Mouse (Mus musculus): ENCODE results near the gene Adamtsl1. TPM values are rescaled to one million over a fixed set of nuclear protein-coding genes. Genes with fewer than 3 reads are reported as not detected.
A peak's percentile ranks its signal among the peaks of the same experiment; 100 is the strongest.

The Adamtsl1 gene
- polyA plus RNA-seq, 1 experiment: 1.1 TPM

GRCm38 (mm10) chr4:85801805-85802204 is 287.8 kb downstream of the Adamtsl1 start:
- DNase-seq: peak; percentile 14
- H3K4me1 ChIP-seq (replicated peaks; ENCODE audit: control insufficient read depth, insufficient read depth, low read length): no peaks in the 10 kb centered on the region
- 8% methylated on average over 8 of the region's 8 CpGs for WGBS
- H3K27me3 ChIP-seq (ENCODE audit: control insufficient read depth, insufficient read depth, low read length): no peaks in the 10 kb centered on the region
- TF ChIP-seq CTCF (IDR thresholded peaks at IDR 0.05; ENCODE audit: borderline replicate concordance, control insufficient read depth, extremely low read depth, insufficient read depth, low read length, poor library complexity) (peak; percentile 55; the same call in 1 of the 2 replicates), POLR2A (IDR thresholded peaks at IDR 0.05; ENCODE audit: control insufficient read depth, extremely low read depth, insufficient read depth, low read length, poor library complexity) (no peak)
- H3K36me3 ChIP-seq (ENCODE audit: control insufficient read depth, insufficient read depth, low read length): no peaks in the 10 kb centered on the region
- H3K4me3 ChIP-seq (ENCODE audit: control insufficient read depth, insufficient read depth, low read length): no peak overlapping the region
- H3K27ac ChIP-seq (ENCODE audit: control insufficient read depth, insufficient read depth, low read length): no peak overlapping the region

- Histone ChIP-seq H3K27me3 (ENCODE audit: control insufficient read depth, insufficient read depth, low read length) (no peaks in the 10 kb centered on the region), H3K4me3 (ENCODE audit: control insufficient read depth, insufficient read depth, low read length) (no peak overlapping the region), H3K4me1 (replicated peaks; ENCODE audit: control insufficient read depth, insufficient read depth, low read length) (no peaks in the 10 kb centered on the region), H3K36me3 (ENCODE audit: control insufficient read depth, insufficient read depth, low read length) (no peaks in the 10 kb centered on the region), H3K27ac (ENCODE audit: control insufficient read depth, insufficient read depth, low read length) (no peak overlapping the region)
- 77% methylated on average over 3 of the region's 3 CpGs for WGBS
- TF ChIP-seq CTCF (IDR thresholded peaks at IDR 0.05; ENCODE audit: borderline replicate concordance, control insufficient read depth, extremely low read depth, insufficient read depth, low read length, poor library complexity) (no peak), POLR2A (IDR thresholded peaks at IDR 0.05; ENCODE audit: control insufficient read depth, extremely low read depth, insufficient read depth, low read length, poor library complexity) (no peak)
- no peak for DNase-seq
Measured at GRCm38 (mm10) chr4:85814418-85814817, 300.4 kb downstream of the Adamtsl1 start.

GRCm38 (mm10) chr4:85818504-85818903 is 304.5 kb downstream of the Adamtsl1 start:
- TF ChIP-seq POLR2A (IDR thresholded peaks at IDR 0.05; ENCODE audit: control insufficient read depth, extremely low read depth, insufficient read depth, low read length, poor library complexity): no peak
- no peak for TF ChIP-seq CTCF (IDR thresholded peaks at IDR 0.05; ENCODE audit: borderline replicate concordance, control insufficient read depth, extremely low read depth, insufficient read depth, low read length, poor library complexity)
- Histone ChIP-seq H3K27ac (ENCODE audit: control insufficient read depth, insufficient read depth, low read length) (no peak overlapping the region), H3K4me1 (replicated peaks; ENCODE audit: control insufficient read depth, insufficient read depth, low read length) (no peaks in the 10 kb centered on the region), H3K27me3 (ENCODE audit: control insufficient read depth, insufficient read depth, low read length) (no peaks in the 10 kb centered on the region), H3K4me3 (ENCODE audit: control insufficient read depth, insufficient read depth, low read length) (no peak overlapping the region), H3K36me3 (ENCODE audit: control insufficient read depth, insufficient read depth, low read length) (no peaks in the 10 kb centered on the region)
- no peak for DNase-seq
- 87% methylated on average over 2 of the region's 2 CpGs for WGBS

GRCm38 (mm10) chr4:85819169-85819568 is 305.2 kb downstream of the Adamtsl1 start:
- H3K36me3 ChIP-seq (ENCODE audit: control insufficient read depth, insufficient read depth, low read length): no peaks in the 10 kb centered on the region
- no peak for DNase-seq
- WGBS: 92% methylated on average over 1 of the region's 1 CpGs
- H3K4me1 ChIP-seq (replicated peaks; ENCODE audit: control insufficient read depth, insufficient read depth, low read length): no peaks in the 10 kb centered on the region
- H3K27ac ChIP-seq (ENCODE audit: control insufficient read depth, insufficient read depth, low read length): no peak overlapping the region
- H3K4me3 ChIP-seq (ENCODE audit: control insufficient read depth, insufficient read depth, low read length): no peak overlapping the region
- TF ChIP-seq CTCF (IDR thresholded peaks at IDR 0.05; ENCODE audit: borderline replicate concordance, control insufficient read depth, extremely low read depth, insufficient read depth, low read length, poor library complexity) (no peak), POLR2A (IDR thresholded peaks at IDR 0.05; ENCODE audit: control insufficient read depth, extremely low read depth, insufficient read depth, low read length, poor library complexity) (no peak)
- no peaks in the 10 kb centered on the region for H3K27me3 ChIP-seq (ENCODE audit: control insufficient read depth, insufficient read depth, low read length)

GRCm38 (mm10) chr4:85819921-85820320 is 305.9 kb downstream of the Adamtsl1 start:
- no peak overlapping the region for H3K4me3 ChIP-seq (ENCODE audit: control insufficient read depth, insufficient read depth, low read length)
- H3K27ac ChIP-seq (ENCODE audit: control insufficient read depth, insufficient read depth, low read length): no peak overlapping the region
- no peak for DNase-seq
- no peaks in the 10 kb centered on the region for H3K36me3 ChIP-seq (ENCODE audit: control insufficient read depth, insufficient read depth, low read length)
- H3K27me3 ChIP-seq (ENCODE audit: control insufficient read depth, insufficient read depth, low read length): no peaks in the 10 kb centered on the region
- WGBS: 39% methylated on average over 1 of the region's 1 CpGs
- H3K4me1 ChIP-seq (replicated peaks; ENCODE audit: control insufficient read depth, insufficient read depth, low read length): no peaks in the 10 kb centered on the region
- TF ChIP-seq CTCF (IDR thresholded peaks at IDR 0.05; ENCODE audit: borderline replicate concordance, control insufficient read depth, extremely low read depth, insufficient read depth, low read length, poor library complexity) (no peak), POLR2A (IDR thresholded peaks at IDR 0.05; ENCODE audit: control insufficient read depth, extremely low read depth, insufficient read depth, low read length, poor library complexity) (no peak)

GRCm38 (mm10) chr4:85823952-85824704 is 310.2 kb downstream of the Adamtsl1 start:
- no peaks in the 10 kb centered on the region for H3K4me1 ChIP-seq (replicated peaks; ENCODE audit: control insufficient read depth, insufficient read depth, low read length)
- no peaks in the 10 kb centered on the region for H3K27me3 ChIP-seq (ENCODE audit: control insufficient read depth, insufficient read depth, low read length)
- TF ChIP-seq CTCF (IDR thresholded peaks at IDR 0.05; ENCODE audit: borderline replicate concordance, control insufficient read depth, extremely low read depth, insufficient read depth, low read length, poor library complexity): no peak
- no peak for TF ChIP-seq POLR2A (IDR thresholded peaks at IDR 0.05; ENCODE audit: control insufficient read depth, extremely low read depth, insufficient read depth, low read length, poor library complexity)
- H3K36me3 ChIP-seq (ENCODE audit: control insufficient read depth, insufficient read depth, low read length): no peaks in the 10 kb centered on the region
- DNase-seq: no peak
- H3K27ac ChIP-seq (ENCODE audit: control insufficient read depth, insufficient read depth, low read length): no peak overlapping the region
- WGBS: 80% methylated on average over 8 of the region's 8 CpGs
- no peak overlapping the region for H3K4me3 ChIP-seq (ENCODE audit: control insufficient read depth, insufficient read depth, low read length)

All from thymus, adult 2 months (tissue).